Mouse (Mus musculus) olfactory bulb, adult 2 months (tissue): ENCODE data around the gene Rims4. TPM values are rescaled to one million over a fixed set of nuclear protein-coding genes. Genes with fewer than 3 reads are reported as not detected.
A peak's percentile ranks its signal among the peaks of the same experiment; 100 is the strongest.

Source experiments
- H3K27ac ChIP-seq: fragments of 200-500 bp; 2 replicates; pipeline ENCODE4 v1.5.1; 2012; ENCODE audit warnings: low read depth, low read length; ENCODE audit not compliant: insufficient read depth
- H3K4me1 ChIP-seq: fragments of 200-500 bp; 2 replicates; pipeline ENCODE4 v1.6.1; 2012; ENCODE audit warnings: low read length; ENCODE audit not compliant: control insufficient read depth, insufficient read depth
- H3K4me3 ChIP-seq: fragments of 200-500 bp; 2 replicates; pipeline ENCODE4 v1.5.1; 2012; ENCODE audit warnings: mild to moderate bottlenecking, low read depth, low read length, moderate library complexity; ENCODE audit not compliant: insufficient read depth
- CTCF ChIP-seq: fragments of 200-500 bp; IDR thresholded peaks from 2 replicates; pipeline ENCODE4 v1.5.1; 2012; ENCODE audit warnings: low read depth, mild to moderate bottlenecking, low read length, moderate library complexity; ENCODE audit not compliant: insufficient read depth
- POLR2A ChIP-seq: fragments of 200-500 bp; IDR thresholded peaks from 2 replicates; pipeline ENCODE4 v1.6.1; 2012; ENCODE audit warnings: mild to moderate bottlenecking, low read depth, low read length, moderate library complexity; ENCODE audit not compliant: insufficient read depth
- WGBS: fragments of 180-500 bp; shearing (Covaris S2); methylation state at CpG from one replicate; pipeline ENCODE4 v1.1.7; 2018; 5-methylcytosine and 5-hydroxymethylcytosine counted together
- polyA plus RNA-seq: library from polyadenylated mRNA; stranded (reverse); fragments of >200 nt; gene quantifications from 2 replicates; pipeline ENCODE4 v1.2.4, GENCODE M21; 2012; ENCODE audit warnings: low replicate concordance; ENCODE audit not compliant: missing spikeins, insufficient read depth, insufficient read length

Rims4 gene
- not detected in 2 replicates for polyA plus RNA-seq

GRCm38 (mm10) chr2:163918317-163919258 lies at the start of gene Rims4:
Rims4 (minus strand) TSS chr2:163918683.
- H3K27ac ChIP-seq, result peak within 1 kb of the TSS; percentile 23; the same call in 1 of the 2 replicates
- H3K4me3 ChIP-seq, result peak within 1 kb of the TSS; percentile 90
- peak; percentile 27; the same call in 1 of the 2 replicates for TF ChIP-seq POLR2A
- TF ChIP-seq CTCF, result no peak
- 3% methylated on average over 110 of the region's 115 CpGs for WGBS
- H3K4me1 ChIP-seq, result peaks cover 29% of the 10 kb centered on the region

DNA sequence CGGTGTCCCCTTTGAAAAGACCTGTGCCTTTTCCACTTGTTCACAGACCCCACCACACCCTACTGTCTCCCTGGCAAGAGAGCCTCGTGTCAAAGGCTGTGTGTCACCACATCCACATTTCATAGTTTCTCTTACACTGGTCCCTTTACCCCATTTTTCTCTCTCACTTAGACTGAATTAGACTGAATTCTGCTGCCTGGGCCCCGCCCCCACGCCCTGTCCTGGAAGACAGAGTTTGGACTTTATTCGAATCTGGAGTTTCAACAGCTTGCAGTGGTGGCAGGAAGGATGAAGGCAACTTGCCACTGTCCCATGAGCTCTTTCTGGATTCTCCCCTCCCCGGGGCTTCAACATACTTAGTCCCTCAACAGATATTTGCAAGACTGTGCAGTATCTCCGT lies 47.2 kb upstream of the Rims4 start:
- no peak overlapping the region for H3K4me3 ChIP-seq
- H3K4me1 ChIP-seq, result peaks cover 3% of the 10 kb centered on the region
- no peak overlapping the region for H3K27ac ChIP-seq
- 81% methylated on average over 7 of the region's 7 CpGs for WGBS
- TF ChIP-seq POLR2A (no peak), CTCF (no peak)

DNA sequence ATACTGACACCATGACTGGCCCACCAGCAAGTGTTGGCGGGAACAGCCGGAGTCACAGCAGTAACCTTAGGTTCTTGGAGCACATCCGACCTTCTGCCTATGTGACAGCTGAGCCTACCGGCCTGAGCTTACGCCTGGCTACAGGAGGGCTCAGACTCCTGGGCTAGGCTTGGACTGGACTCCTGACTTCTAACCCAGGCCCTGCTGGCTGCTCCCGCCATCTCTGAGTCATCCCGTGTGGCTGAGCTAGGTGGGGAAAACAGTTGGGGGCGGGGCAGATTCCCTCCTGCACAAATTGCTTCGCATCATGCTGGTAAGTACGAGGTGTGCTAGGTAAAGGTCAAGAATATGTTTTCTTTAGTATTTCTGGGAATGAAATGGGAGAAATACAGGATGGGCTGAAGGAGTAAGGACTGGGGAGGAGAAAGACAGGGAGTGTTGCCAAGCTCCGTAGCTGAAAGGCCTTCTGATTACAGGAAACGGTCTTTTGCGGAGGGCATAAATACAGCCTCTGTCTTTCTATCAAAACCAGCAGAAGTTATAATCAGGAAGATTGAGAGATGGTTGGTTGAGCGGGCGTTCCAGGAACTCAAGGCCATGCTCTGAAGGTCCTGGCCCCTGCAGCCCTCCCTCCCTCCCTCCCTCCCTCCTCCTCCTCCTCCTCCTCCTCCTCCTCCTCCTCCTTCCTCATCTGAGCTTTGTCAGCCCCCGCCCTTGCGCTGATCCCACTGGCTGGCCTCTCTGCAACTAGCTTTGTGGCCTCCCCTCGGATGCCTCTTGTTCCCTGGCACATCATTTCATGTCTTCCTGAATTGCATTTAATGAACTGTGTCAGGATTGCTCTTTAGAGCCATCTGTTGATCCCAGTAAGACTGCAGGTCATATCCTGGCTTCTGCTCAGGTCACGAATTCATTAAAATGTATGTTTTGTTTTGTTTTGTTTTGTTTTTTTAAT lies 46.4 kb upstream of the Rims4 start:
- no peak overlapping the region for H3K27ac ChIP-seq
- H3K4me3 ChIP-seq, result no peak overlapping the region
- peaks cover 3% of the 10 kb centered on the region for H3K4me1 ChIP-seq
- WGBS, result 61% methylated on average over 19 of the region's 19 CpGs
- TF ChIP-seq CTCF (no peak), POLR2A (no peak)

- Histone ChIP-seq H3K4me3 (no peak overlapping the region), H3K27ac (no peak overlapping the region), H3K4me1 (no peaks in the 10 kb centered on the region)
- TF ChIP-seq POLR2A (no peak), CTCF (no peak)
- WGBS, result 90% methylated on average over 7 of the region's 7 CpGs
These were observed 35.3 kb upstream of the Rims4 start for GRCm38 (mm10) chr2:163953622-163954310.

DNA sequence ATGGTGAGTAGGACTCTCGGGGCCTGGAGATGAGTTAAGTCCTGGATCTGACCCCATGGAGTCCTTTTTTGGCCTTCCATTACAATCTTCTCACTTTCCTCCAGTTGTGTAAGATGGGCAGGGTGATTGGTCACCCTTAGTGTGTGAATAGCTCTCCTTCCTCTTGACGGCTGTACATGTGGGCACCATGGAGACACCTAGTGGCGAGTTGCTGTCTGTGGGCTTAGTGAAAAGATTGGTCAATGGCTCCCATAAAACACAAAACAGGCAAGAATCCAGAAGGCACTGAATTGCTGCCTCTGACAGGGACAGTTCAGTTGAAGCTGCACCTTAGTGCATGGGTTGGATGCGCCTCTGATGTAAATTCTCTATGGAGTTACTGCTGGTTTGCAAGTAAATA lies 33.3 kb upstream of the Rims4 start:
- 34% methylated on average over 4 of the region's 4 CpGs for WGBS
- TF ChIP-seq CTCF, result no peak
- Histone ChIP-seq H3K4me1 (peaks cover 8% of the 10 kb centered on the region), H3K27ac (no peak overlapping the region), H3K4me3 (no peak overlapping the region)

DNA sequence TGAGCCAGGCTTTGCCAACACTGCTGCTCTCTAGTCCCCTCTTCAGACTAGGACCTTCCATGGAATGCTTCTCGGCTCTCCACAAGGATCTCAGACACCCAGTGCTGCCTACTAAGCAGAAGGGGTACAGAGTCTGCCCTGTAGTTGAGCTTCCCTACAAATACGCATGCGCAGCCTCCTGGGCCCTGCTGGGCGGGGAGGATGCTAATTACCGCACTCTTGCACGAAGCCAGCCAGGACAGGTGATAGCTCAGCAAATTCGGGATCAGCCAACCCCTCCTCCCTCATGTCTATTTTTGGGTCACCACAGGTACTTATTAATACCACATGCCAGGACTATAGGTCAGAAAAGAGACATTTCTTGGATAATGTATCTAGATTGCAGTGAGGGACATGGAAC lies 29.5 kb upstream of the Rims4 start:
- TF ChIP-seq POLR2A (no peak), CTCF (no peak)
- no peak overlapping the region for H3K27ac ChIP-seq
- no peak overlapping the region for H3K4me3 ChIP-seq
- H3K4me1 ChIP-seq, result peaks cover 13% of the 10 kb centered on the region
- 77% methylated on average over 7 of the region's 7 CpGs for WGBS

GRCm38 (mm10) chr2:163946221-163946620 lies 27.7 kb upstream of the Rims4 start:
- WGBS, result 76% methylated on average over 15 of the region's 15 CpGs
- Histone ChIP-seq H3K4me1 (peaks cover 13% of the 10 kb centered on the region), H3K27ac (no peak overlapping the region), H3K4me3 (no peak overlapping the region)
- TF ChIP-seq POLR2A, result no peak

DNA sequence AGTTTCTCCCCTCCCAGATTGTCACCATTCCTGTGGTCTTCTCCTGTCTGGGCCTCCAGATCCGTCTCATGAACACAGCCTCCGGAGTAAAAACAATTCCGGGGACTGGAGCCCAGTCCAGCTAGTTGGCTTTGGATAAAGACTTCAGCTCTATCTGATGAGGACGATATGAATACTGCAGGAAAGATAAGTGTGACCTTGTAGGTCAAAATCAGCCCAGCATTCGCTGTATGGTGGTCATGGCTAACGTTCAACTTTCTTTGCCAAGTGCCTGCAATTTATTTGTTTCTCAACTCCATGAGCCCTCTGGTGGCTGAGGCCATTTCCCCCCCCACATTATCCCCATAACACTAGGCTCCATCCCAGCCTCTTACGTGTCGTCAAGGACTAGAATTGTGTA lies 26.0 kb upstream of the Rims4 start:
- TF ChIP-seq CTCF (no peak), POLR2A (no peak)
- no peak overlapping the region for H3K4me3 ChIP-seq
- WGBS, result 80% methylated on average over 8 of the region's 8 CpGs

GRCm38 (mm10) chr2:163943056-163943455 lies 24.6 kb upstream of the Rims4 start:
- Histone ChIP-seq H3K4me1 (peaks cover 13% of the 10 kb centered on the region), H3K4me3 (no peak overlapping the region), H3K27ac (no peak overlapping the region)
- 74% methylated on average over 6 of the region's 6 CpGs for WGBS
- TF ChIP-seq POLR2A, result no peak
- TF ChIP-seq CTCF, result no peak

More for the DNA sequence above, 26.0 kb upstream of the Rims4 start:
- Histone ChIP-seq H3K27ac (no peak overlapping the region), H3K4me1 (peaks cover 13% of the 10 kb centered on the region)
